ENCODE assay signal across 7 mouse cellular contexts in the genomic region with DNA sequence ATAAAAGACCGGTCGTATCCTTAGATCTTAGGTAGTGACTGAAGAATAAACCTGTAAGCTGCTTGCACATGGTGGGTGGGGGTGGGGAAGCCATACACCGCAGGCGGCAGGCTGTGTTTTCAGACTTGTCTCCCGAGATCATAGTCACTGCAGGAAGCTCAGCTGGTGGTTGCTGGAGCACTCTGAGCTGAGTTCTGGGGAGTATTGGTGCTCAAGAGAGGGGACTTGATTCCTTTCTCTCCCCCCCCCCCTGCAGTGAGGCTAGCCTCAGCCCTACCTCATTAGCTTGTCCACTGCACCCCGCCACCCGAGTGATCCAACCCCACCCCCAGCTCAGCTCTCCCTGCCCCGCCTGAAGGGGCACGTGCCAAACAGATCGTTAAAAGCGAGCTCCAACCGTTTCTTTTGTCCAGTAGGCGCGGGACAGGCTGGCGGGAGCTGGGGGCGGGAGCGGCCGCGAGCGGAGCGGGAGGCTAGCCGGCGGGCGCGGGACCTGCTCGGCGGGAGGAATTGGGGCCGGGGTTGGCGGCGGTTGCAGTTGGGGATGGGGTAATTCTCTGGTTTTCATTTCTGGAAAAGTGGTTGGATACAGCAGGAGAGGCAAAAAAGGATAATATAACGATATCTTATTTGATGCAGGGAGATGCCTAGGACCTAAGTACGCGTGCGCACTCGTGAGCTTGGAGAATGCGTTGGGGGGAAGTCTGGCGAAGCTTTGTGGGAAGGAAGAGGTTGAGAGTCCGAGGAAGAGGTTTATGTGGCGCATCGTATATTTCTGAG. TPM values are rescaled to one million over a fixed set of nuclear protein-coding genes. Genes with fewer than 3 reads are reported as not detected.
DNase-seq lines count a peak whose midpoint lies in the region; ATAC-seq and TF ChIP-seq lines count a peak whose summit lies in the region.

No protein-coding gene starts in this region.

- DNase-seq in liver, adult 2 months (ENCODE audit: extremely low read depth, low read depth, low spot score) = no peak
- no peak for DNase-seq in liver
- DNase-seq in forebrain, embryonic 14.5 days (ENCODE audit: low spot score) = peak; percentile 85
- peak; percentile 38 to 57 for DNase-seq in left cerebral cortex, postnatal 25 days (ENCODE audit: low spot score in 2 of 2)
- peak; percentile 67 for DNase-seq in testis, postnatal 14 days (ENCODE audit: low spot score)

- H3K27ac ChIP-seq in liver, adult 2 months (replicated peaks; ENCODE audit: insufficient read depth, low read depth, low read length) = no peak overlapping the region
- no peak overlapping the region for H3K27ac ChIP-seq in brown adipose tissue, adult 24 weeks (replicated peaks; ENCODE audit: low read depth, low read length)
- peak overlapping the region; percentile 76 for H3K27ac ChIP-seq in forebrain, embryonic 14.5 days (ENCODE audit: low read depth, low read length)
- H3K27ac ChIP-seq in midbrain, embryonic 15.5 days = peak overlapping the region; percentile 83

- WGBS in liver, adult 2 months = 2% methylated on average over 40 of the region's 40 CpGs
- WGBS in forebrain, embryonic 14.5 days = under 1% methylated on average over 40 of the region's 40 CpGs
- under 1% methylated on average over 40 of the region's 40 CpGs for WGBS in midbrain, embryonic 15.5 days

- H3K79me2 ChIP-seq in liver, adult 2 months (ENCODE audit: control insufficient read depth, insufficient read depth, low read length) = no peaks in the 10 kb centered on the region

- peak; percentile 55 for ATAC-seq in forebrain, embryonic 14.5 days
- peak; percentile 76 for ATAC-seq in midbrain, embryonic 15.5 days (replicated peaks)

- TF ChIP-seq CTCF in liver, adult 2 months (IDR thresholded peaks at IDR 0.05; ENCODE audit: low read depth, low read length) = no peak

- TF ChIP-seq POLR2A in liver, adult 2 months (IDR thresholded peaks at IDR 0.05; ENCODE audit: extremely low read depth, insufficient read depth, low read length) = no peak

- H3K4me3 ChIP-seq in liver, adult 2 months (ENCODE audit: insufficient read depth, low read depth, low read length) = peak overlapping the region; percentile 40; the same call in 1 of the 2 replicates
- H3K4me3 ChIP-seq in brown adipose tissue, adult 24 weeks (ENCODE audit: insufficient read depth, low read depth, low read length) = peak overlapping the region; percentile 27; the same call in 1 of the 2 replicates
- peak overlapping the region; percentile 52 for H3K4me3 ChIP-seq in forebrain, embryonic 14.5 days (ENCODE audit: low read depth, low read length)
- H3K4me3 ChIP-seq in midbrain, embryonic 15.5 days = peak overlapping the region; percentile 59

- H3K4me2 ChIP-seq in forebrain, embryonic 14.5 days (ENCODE audit: low read length) = peak overlapping the region; percentile 85
- peak overlapping the region; percentile 70 for H3K4me2 ChIP-seq in midbrain, embryonic 15.5 days

- H3K36me3 ChIP-seq in liver, adult 2 months (ENCODE audit: control insufficient read depth, insufficient read depth, low read length) = no peaks in the 10 kb centered on the region
- no peaks in the 10 kb centered on the region for H3K36me3 ChIP-seq in forebrain, embryonic 14.5 days (ENCODE audit: control insufficient read depth, insufficient read depth, low read length)
- no peaks in the 10 kb centered on the region for H3K36me3 ChIP-seq in midbrain, embryonic 15.5 days (replicated peaks)

- no peak overlapping the region for H3K9ac ChIP-seq in liver, adult 2 months (ENCODE audit: low read depth, low read length)
- H3K9ac ChIP-seq in forebrain, embryonic 14.5 days (ENCODE audit: low read length) = peak overlapping the region; percentile 74
- H3K9ac ChIP-seq in midbrain, embryonic 15.5 days = peak overlapping the region; percentile 69

- peaks cover 3% of the 10 kb centered on the region; the same call in 1 of the 2 replicates for H3K4me1 ChIP-seq in liver, adult 2 months (ENCODE audit: control insufficient read depth, insufficient read depth, low read length)
- H3K4me1 ChIP-seq in brown adipose tissue, adult 24 weeks (ENCODE audit: control insufficient read depth, insufficient read depth, insufficient read length, low read length) = no peaks in the 10 kb centered on the region
- peaks cover 14% of the 10 kb centered on the region; the same call in 1 of the 2 replicates for H3K4me1 ChIP-seq in forebrain, embryonic 14.5 days (ENCODE audit: control insufficient read depth, insufficient read depth, low read length)
- peaks cover 26% of the 10 kb centered on the region for H3K4me1 ChIP-seq in midbrain, embryonic 15.5 days

- H3K27me3 ChIP-seq in liver, adult 2 months (ENCODE audit: control insufficient read depth, insufficient read depth, low read length) = peaks cover 15% of the 10 kb centered on the region; the same call in 1 of the 2 replicates
- H3K27me3 ChIP-seq in forebrain, embryonic 14.5 days (replicated peaks; ENCODE audit: control insufficient read depth, insufficient read depth, low read length) = peaks cover 22% of the 10 kb centered on the region
- peaks cover 21% of the 10 kb centered on the region for H3K27me3 ChIP-seq in midbrain, embryonic 15.5 days (replicated peaks)

- intact Hi-C loops in left cerebral cortex, postnatal 25 days (cut with DNase I) = loop anchor here (5.0 kb wide), 1 partner anchor 85 kb away; no protein-coding TSS in a partner anchor

- H3K9me3 ChIP-seq in forebrain, embryonic 14.5 days (replicated peaks; ENCODE audit: control insufficient read depth, low read length) = no peaks in the 10 kb centered on the region
- no peaks in the 10 kb centered on the region for H3K9me3 ChIP-seq in midbrain, embryonic 15.5 days

RNA-seq across cellular contexts. Expression of gene Cdc20b, which starts 2.9 kb away (rescaled TPM):
- total RNA-seq in liver, adult 2 months (2014; rRNA removed) = not detected in 2 replicates
- not detected in 2 replicates for polyA plus RNA-seq in liver, adult 2 months (2012; rRNA removed)
- not detected in 2 replicates for polyA plus RNA-seq in brown adipose tissue, adult 24 weeks (2012; ENCODE audit: insufficient read depth, insufficient read length, missing spikeins)
- 0.43 and 0.71 TPM in 2 replicates for polyA plus RNA-seq in forebrain, embryonic 14.5 days (2014; fragmentation: Nextera tagmentation; extraction: Ambion mirVana)
- not detected for total RNA-seq in left cerebral cortex, postnatal 25 days (2021)
- polyA plus RNA-seq in midbrain, embryonic 15.5 days (2015; fragmentation: Nextera tagmentation; extraction: Ambion mirVana) = 0.45 and 0.57 TPM in 2 replicates

RNA-seq across cellular contexts. Expression of gene Gpx8, which starts 14.2 kb away (rescaled TPM):
- total RNA-seq in liver, adult 2 months (2014; rRNA removed) = 2.7 and 2.8 TPM in 2 replicates
- polyA plus RNA-seq in liver, adult 2 months (2012; rRNA removed) = 0.20 and 0.22 TPM in 2 replicates
- polyA plus RNA-seq in brown adipose tissue, adult 24 weeks (2012; ENCODE audit: insufficient read depth, insufficient read length, missing spikeins) = 143 and 181 TPM in 2 replicates
- 57.7 and 59.3 TPM in 2 replicates for polyA plus RNA-seq in forebrain, embryonic 14.5 days (2014; fragmentation: Nextera tagmentation; extraction: Ambion mirVana)
- 1 to 10 TPM; 9.6 to 9.8 TPM for total RNA-seq in left cerebral cortex, postnatal 25 days (2021)
- 42.0 and 52.5 TPM in 2 replicates for polyA plus RNA-seq in midbrain, embryonic 15.5 days (2015; fragmentation: Nextera tagmentation; extraction: Ambion mirVana)

RNA-seq across cellular contexts. Expression of gene Mcidas, which starts 38.3 kb away (rescaled TPM):
- total RNA-seq in liver, adult 2 months (2014; rRNA removed) = not detected in 2 replicates
- polyA plus RNA-seq in liver, adult 2 months (2012; rRNA removed) = not detected in 2 replicates
- not detected in 2 replicates for polyA plus RNA-seq in brown adipose tissue, adult 24 weeks (2012; ENCODE audit: insufficient read depth, insufficient read length, missing spikeins)
- 0.73 and 0.94 TPM in 2 replicates for polyA plus RNA-seq in forebrain, embryonic 14.5 days (2014; fragmentation: Nextera tagmentation; extraction: Ambion mirVana)
- under 1 TPM; 0.18 to 0.44 TPM for total RNA-seq in left cerebral cortex, postnatal 25 days (2021)
- 0.75 and 0.83 TPM in 2 replicates for polyA plus RNA-seq in midbrain, embryonic 15.5 days (2015; fragmentation: Nextera tagmentation; extraction: Ambion mirVana)

RNA-seq across cellular contexts. Expression of gene Ccno, which starts 44.4 kb away (rescaled TPM):
- 0.20 and 0.65 TPM in 2 replicates for total RNA-seq in liver, adult 2 months (2014; rRNA removed)
- polyA plus RNA-seq in liver, adult 2 months (2012; rRNA removed) = 0.70 and 1.7 TPM in 2 replicates
- polyA plus RNA-seq in brown adipose tissue, adult 24 weeks (2012; ENCODE audit: insufficient read depth, insufficient read length, missing spikeins) = 0.95 TPM in 1 of 2 replicates, not detected in the other
- polyA plus RNA-seq in forebrain, embryonic 14.5 days (2014; fragmentation: Nextera tagmentation; extraction: Ambion mirVana) = 1.5 and 2.2 TPM in 2 replicates
- total RNA-seq in left cerebral cortex, postnatal 25 days (2021) = 1 to 10 TPM; 1.6 to 1.9 TPM
- 1.6 and 2.3 TPM in 2 replicates for polyA plus RNA-seq in midbrain, embryonic 15.5 days (2015; fragmentation: Nextera tagmentation; extraction: Ambion mirVana)

Comparison
In these comparisons a context has a peak if more than half of its experiments do, and no peak if none do; other contexts are left out.
1. DNase-seq: peak in forebrain, embryonic 14.5 days (single experiment), left cerebral cortex, postnatal 25 days (2 of 2) and testis, postnatal 14 days (single experiment); none in liver, adult 2 months (single experiment) and liver (single experiment).
2. H3K27ac ChIP-seq: peak in forebrain, embryonic 14.5 days (single experiment) and midbrain, embryonic 15.5 days (single experiment); none in liver, adult 2 months (single experiment) and brown adipose tissue, adult 24 weeks (single experiment).
3. RNA of gene Gpx8, which starts 14.2 kb away (polyA plus RNA-seq): 143 to 181 TPM in brown adipose tissue, adult 24 weeks, 57.7 to 59.3 TPM in forebrain, embryonic 14.5 days and 42.0 to 52.5 TPM in midbrain, embryonic 15.5 days; 0.20 to 0.22 TPM in liver, adult 2 months; every median in the first group is over 10 times any median in the second.
4. Peak in every context shown above with its lines, with median percentiles within 50 percentile points of each other: H3K4me3 ChIP-seq.